Comparison of ENCODE assay signal across 29 mouse cellular contexts in the genomic region with DNA sequence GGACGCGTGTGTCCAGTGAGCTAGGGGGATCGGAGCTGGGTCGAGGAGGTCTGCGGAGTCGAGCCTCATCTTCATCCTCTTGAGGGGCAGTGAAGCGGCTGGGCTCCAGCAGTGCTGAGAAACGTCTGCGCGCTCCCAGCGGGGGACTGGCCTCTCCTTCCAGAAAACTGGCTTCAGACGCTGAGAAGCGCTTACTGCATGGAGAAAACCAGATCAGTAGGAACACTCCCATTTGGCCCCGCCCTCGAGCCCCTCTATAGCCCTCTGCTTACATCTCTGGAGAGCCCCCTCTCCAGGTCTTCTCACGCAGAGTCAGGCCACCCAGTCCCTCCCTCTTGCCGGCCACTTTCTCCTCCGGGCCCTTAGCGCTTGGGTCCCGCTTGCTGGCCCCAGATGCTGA. TPM values are rescaled to one million over a fixed set of nuclear protein-coding genes. Genes with fewer than 3 reads are reported as not detected.
DNase-seq lines count a peak whose midpoint lies in the region; ATAC-seq and TF ChIP-seq lines count a peak whose summit lies in the region.
"Had no signal": no experiment of that assay in that cellular context is flagged by ENCODE, and none has a peak within 500 bp of the region (broad histone marks: within the 10 kb centered on the region; RNA-seq: fewer than 3 reads in every experiment).

No protein-coding gene starts in this region.

- no peaks in the 10 kb centered on the region for H3K9me3 ChIP-seq in embryonic facial prominence, embryonic 12.5 days
- H3K9me3 ChIP-seq in embryonic facial prominence, embryonic 10.5 days = peaks cover 6% of the 10 kb centered on the region; the same call in 1 of the 2 replicates
- H3K9me3 ChIP-seq in limb, embryonic 12.5 days = peaks cover 8% of the 10 kb centered on the region
- no peaks in the 10 kb centered on the region for H3K9me3 ChIP-seq in limb, embryonic 10.5 days (replicated peaks)
- H3K9me3 ChIP-seq in liver, postnatal 0 days (ENCODE audit: low read length) = no peaks in the 10 kb centered on the region
- H3K9me3 ChIP-seq: embryonic facial prominence, embryonic 13.5 days; forebrain, embryonic 13.5 days; G1E; heart, embryonic 15.5 days had no signal

- TF ChIP-seq CTCF in liver, postnatal 0 days (IDR thresholded peaks at IDR 0.05; ENCODE audit: low read depth) = no peak

- 38% methylated on average over 20 of the region's 20 CpGs for WGBS in embryonic facial prominence, embryonic 12.5 days
- 26% methylated on average over 20 of the region's 20 CpGs for WGBS in embryonic facial prominence, embryonic 10.5 days
- WGBS in limb, embryonic 12.5 days = 28% methylated on average over 20 of the region's 20 CpGs
- 26% methylated on average over 20 of the region's 20 CpGs for WGBS in limb, embryonic 10.5 days
- WGBS in liver, postnatal 0 days (ENCODE audit: insufficient replicate concordance) = 49% methylated on average over 20 of the region's 20 CpGs

- no peak overlapping the region for H3K4me2 ChIP-seq in embryonic facial prominence, embryonic 12.5 days (replicated peaks)
- 0 out of 2 replicates have a peak overlapping the region, but pooled peaks have one; percentile 8 for H3K4me2 ChIP-seq in limb, embryonic 12.5 days
- H3K4me2 ChIP-seq in liver, postnatal 0 days (ENCODE audit: low read depth, low read length) = no peak overlapping the region
- H3K4me2 ChIP-seq: embryonic facial prominence, embryonic 13.5 days; forebrain, embryonic 13.5 days; heart, embryonic 12.5 days; heart, embryonic 15.5 days; hindbrain, embryonic 14.5 days had no signal

- H3K27me3 ChIP-seq in embryonic facial prominence, embryonic 12.5 days = peaks cover 55% of the 10 kb centered on the region
- peaks cover 77% of the 10 kb centered on the region for H3K27me3 ChIP-seq in embryonic facial prominence, embryonic 10.5 days (replicated peaks; ENCODE audit: low read depth, poor library complexity, severe bottlenecking)
- H3K27me3 ChIP-seq in limb, embryonic 12.5 days = peaks cover 83% of the 10 kb centered on the region
- H3K27me3 ChIP-seq in limb, embryonic 10.5 days (ENCODE audit: low read depth, poor library complexity, severe bottlenecking) = peaks cover 85% of the 10 kb centered on the region
- H3K27me3 ChIP-seq in liver, postnatal 0 days (ENCODE audit: insufficient read depth, low read length) = peaks cover 8% of the 10 kb centered on the region

- TF ChIP-seq EP300 in liver, postnatal 0 days (IDR thresholded peaks at IDR 0.05; ENCODE audit: low read depth) = no peak

- peaks cover 6% of the 10 kb centered on the region for H3K4me1 ChIP-seq in embryonic facial prominence, embryonic 12.5 days
- peaks cover 16% of the 10 kb centered on the region for H3K4me1 ChIP-seq in embryonic facial prominence, embryonic 10.5 days
- peaks cover 4% of the 10 kb centered on the region for H3K4me1 ChIP-seq in limb, embryonic 12.5 days (replicated peaks)
- peaks cover 8% of the 10 kb centered on the region for H3K4me1 ChIP-seq in limb, embryonic 10.5 days
- peaks cover 8% of the 10 kb centered on the region for H3K4me1 ChIP-seq in liver, postnatal 0 days (ENCODE audit: insufficient read depth)

- no peak overlapping the region for H3K27ac ChIP-seq in embryonic facial prominence, embryonic 12.5 days
- H3K27ac ChIP-seq in embryonic facial prominence, embryonic 10.5 days (replicated peaks) = no peak overlapping the region
- no peak overlapping the region for H3K27ac ChIP-seq in limb, embryonic 12.5 days
- no peak overlapping the region for H3K27ac ChIP-seq in limb, embryonic 10.5 days
- H3K27ac ChIP-seq in liver, postnatal 0 days (ENCODE audit: low read depth) = no peak overlapping the region
- H3K27ac ChIP-seq: embryonic facial prominence, embryonic 13.5 days; forebrain, embryonic 13.5 days; heart, embryonic 15.5 days; hindbrain, embryonic 14.5 days; hindbrain, postnatal 0 days had no signal

- H3K9ac ChIP-seq in embryonic facial prominence, embryonic 12.5 days = no peak overlapping the region
- no peak overlapping the region for H3K9ac ChIP-seq in limb, embryonic 12.5 days (replicated peaks)
- H3K9ac ChIP-seq in liver, postnatal 0 days (replicated peaks) = no peak overlapping the region
- H3K9ac ChIP-seq: embryonic facial prominence, embryonic 13.5 days; forebrain, embryonic 13.5 days; forebrain, postnatal 0 days; heart, embryonic 12.5 days; heart, embryonic 15.5 days; hindbrain, embryonic 14.5 days had no signal

- H3K36me3 ChIP-seq in embryonic facial prominence, embryonic 12.5 days = 0 out of 2 replicates have a peak, but pooled peaks cover 4% of the 10 kb centered on the region
- peaks cover 7% of the 10 kb centered on the region for H3K36me3 ChIP-seq in embryonic facial prominence, embryonic 10.5 days (replicated peaks)
- no peaks in the 10 kb centered on the region for H3K36me3 ChIP-seq in limb, embryonic 12.5 days
- H3K36me3 ChIP-seq in limb, embryonic 10.5 days = no peaks in the 10 kb centered on the region
- no peaks in the 10 kb centered on the region for H3K36me3 ChIP-seq in liver, postnatal 0 days (replicated peaks; ENCODE audit: insufficient read depth, low read length)
- H3K36me3 ChIP-seq: embryonic facial prominence, embryonic 13.5 days; heart, embryonic 12.5 days; heart, embryonic 15.5 days had no signal

- H3K4me3 ChIP-seq in embryonic facial prominence, embryonic 12.5 days = no peak overlapping the region
- no peak overlapping the region; the same call in 1 of the 2 replicates for H3K4me3 ChIP-seq in embryonic facial prominence, embryonic 10.5 days
- H3K4me3 ChIP-seq in limb, embryonic 12.5 days (replicated peaks) = no peak overlapping the region
- H3K4me3 ChIP-seq in limb, embryonic 10.5 days = no peak overlapping the region
- no peak overlapping the region for H3K4me3 ChIP-seq in liver, postnatal 0 days (ENCODE audit: low read depth, low read length)
- H3K4me3 ChIP-seq: embryonic facial prominence, embryonic 13.5 days; erythroblast, embryonic 14.5 days; forebrain, embryonic 13.5 days; heart, embryonic 12.5 days; heart, embryonic 15.5 days had no signal

- DNase-seq in embryonic facial prominence, embryonic 10.5 days (ENCODE audit: low spot score) = no peak
- DNase-seq in limb, embryonic 10.5 days (ENCODE audit: low spot score) = no peak
- DNase-seq in ES-CJ7 (ENCODE audit: low read depth, low spot score) = peak; percentile 73
- peak; percentile 76 for DNase-seq in R1 (ENCODE audit: low read depth, low spot score)
- no peak for DNase-seq in right cerebral cortex, adult 2 months (ENCODE audit: low spot score in 2 of 2)
- DNase-seq in liver, postnatal 0 days = no peak
- DNase-seq: adrenal gland, postnatal 10 days; adrenal gland, postnatal 36 days; cerebellum, adult 18-20 months; cerebellum, adult 9-10 months; cerebellum, postnatal 14 days; forebrain, postnatal 0 days; gastrocnemius, postnatal 10 days; heart, adult 11 months; heart, postnatal 10 days; heart, postnatal 4 days; kidney, adult 18-20 months had no signal

- 0 out of 2 replicates have a peak, but pooled peaks have one; percentile 29 for ATAC-seq in embryonic facial prominence, embryonic 12.5 days (ENCODE audit: insufficient number of reproducible peaks, insufficient read depth, low FRiP score, low TSS enrichment)
- ATAC-seq in limb, embryonic 12.5 days (ENCODE audit: insufficient number of reproducible peaks, insufficient read depth, low FRiP score, low TSS enrichment, low read depth) = no peak
- no peak for ATAC-seq in liver, postnatal 0 days
- ATAC-seq: forebrain, embryonic 13.5 days; forebrain, postnatal 0 days; hindbrain, postnatal 0 days; inflammation-experienced regulatory T-cells, adult 6 months; intestine, embryonic 16.5 days had no signal

RNA-seq across cellular contexts. Expression of a gene that starts 9.4 kb away (rescaled TPM):
- polyA plus RNA-seq in embryonic facial prominence, embryonic 12.5 days (2016; fragmentation: Nextera tagmentation; extraction: Ambion mirVana) = 14.8 and 15.4 TPM in 2 replicates
- polyA plus RNA-seq in embryonic facial prominence, embryonic 10.5 days (2016; fragmentation: Nextera tagmentation; extraction: Ambion mirVana) = 6.1 and 10.1 TPM in 2 replicates
- polyA plus RNA-seq in limb, embryonic 12.5 days (2016; fragmentation: Nextera tagmentation; extraction: Ambion mirVana) = 12.8 and 14.0 TPM in 2 replicates
- polyA plus RNA-seq in limb, embryonic 10.5 days (2016; fragmentation: Nextera tagmentation; extraction: Ambion mirVana) = 6.4 and 8.2 TPM in 2 replicates
- polyA plus RNA-seq in liver, postnatal 0 days (2015; fragmentation: Nextera tagmentation; extraction: Ambion mirVana) = 15.4 and 16.0 TPM in 2 replicates

RNA-seq across cellular contexts. Expression of a gene that starts 16.1 kb away (rescaled TPM):
- polyA plus RNA-seq in embryonic facial prominence, embryonic 12.5 days (2016; fragmentation: Nextera tagmentation; extraction: Ambion mirVana) = 4.7 and 5.4 TPM in 2 replicates
- 14.5 and 15.6 TPM in 2 replicates for polyA plus RNA-seq in embryonic facial prominence, embryonic 10.5 days (2016; fragmentation: Nextera tagmentation; extraction: Ambion mirVana)
- polyA plus RNA-seq in limb, embryonic 12.5 days (2016; fragmentation: Nextera tagmentation; extraction: Ambion mirVana) = 4.3 and 5.1 TPM in 2 replicates
- 14.0 and 18.7 TPM in 2 replicates for polyA plus RNA-seq in limb, embryonic 10.5 days (2016; fragmentation: Nextera tagmentation; extraction: Ambion mirVana)
- polyA plus RNA-seq in liver, postnatal 0 days (2015; fragmentation: Nextera tagmentation; extraction: Ambion mirVana) = 133 and 149 TPM in 2 replicates
- polyA plus RNA-seq: inflammation-experienced regulatory T-cells, adult 6 months had no signal

RNA-seq across cellular contexts. Expression of a gene that starts 19.4 kb away (rescaled TPM):
- 5.3 and 5.7 TPM in 2 replicates for polyA plus RNA-seq in embryonic facial prominence, embryonic 12.5 days (2016; fragmentation: Nextera tagmentation; extraction: Ambion mirVana)
- 2.3 and 3.4 TPM in 2 replicates for polyA plus RNA-seq in embryonic facial prominence, embryonic 10.5 days (2016; fragmentation: Nextera tagmentation; extraction: Ambion mirVana)
- polyA plus RNA-seq in limb, embryonic 12.5 days (2016; fragmentation: Nextera tagmentation; extraction: Ambion mirVana) = 0.33 and 0.60 TPM in 2 replicates
- polyA plus RNA-seq in limb, embryonic 10.5 days (2016; fragmentation: Nextera tagmentation; extraction: Ambion mirVana) = 0.09 and 0.16 TPM in 2 replicates
- polyA plus RNA-seq in liver, postnatal 0 days (2015; fragmentation: Nextera tagmentation; extraction: Ambion mirVana) = 0.07 TPM in 1 of 2 replicates, not detected in the other

RNA-seq across cellular contexts. Expression of a gene that starts 24.1 kb away (rescaled TPM):
- polyA plus RNA-seq in embryonic facial prominence, embryonic 12.5 days (2016; fragmentation: Nextera tagmentation; extraction: Ambion mirVana) = 44.3 and 45.2 TPM in 2 replicates
- 49.6 and 51.8 TPM in 2 replicates for polyA plus RNA-seq in embryonic facial prominence, embryonic 10.5 days (2016; fragmentation: Nextera tagmentation; extraction: Ambion mirVana)
- polyA plus RNA-seq in limb, embryonic 12.5 days (2016; fragmentation: Nextera tagmentation; extraction: Ambion mirVana) = 42.8 and 44.9 TPM in 2 replicates
- polyA plus RNA-seq in limb, embryonic 10.5 days (2016; fragmentation: Nextera tagmentation; extraction: Ambion mirVana) = 44.5 and 54.2 TPM in 2 replicates
- polyA plus RNA-seq in liver, postnatal 0 days (2015; fragmentation: Nextera tagmentation; extraction: Ambion mirVana) = 139 and 141 TPM in 2 replicates

RNA-seq across cellular contexts. Expression of a gene that starts 29.0 kb away (rescaled TPM):
- 0.50 and 0.52 TPM in 2 replicates for polyA plus RNA-seq in embryonic facial prominence, embryonic 12.5 days (2016; fragmentation: Nextera tagmentation; extraction: Ambion mirVana)
- 0.36 and 0.91 TPM in 2 replicates for polyA plus RNA-seq in embryonic facial prominence, embryonic 10.5 days (2016; fragmentation: Nextera tagmentation; extraction: Ambion mirVana)
- 0.34 and 0.58 TPM in 2 replicates for polyA plus RNA-seq in limb, embryonic 12.5 days (2016; fragmentation: Nextera tagmentation; extraction: Ambion mirVana)
- 0.44 and 0.58 TPM in 2 replicates for polyA plus RNA-seq in limb, embryonic 10.5 days (2016; fragmentation: Nextera tagmentation; extraction: Ambion mirVana)
- polyA plus RNA-seq in liver, postnatal 0 days (2015; fragmentation: Nextera tagmentation; extraction: Ambion mirVana) = 0.09 TPM in 1 of 2 replicates, not detected in the other
- polyA plus RNA-seq: erythroblast, embryonic 14.5 days; G1E had no signal

Comparison
In these comparisons a context has a peak if more than half of its experiments do, and no peak if none do; other contexts are left out.
1. DNase-seq: peak in ES-CJ7 (single experiment) and R1 (single experiment); none in embryonic facial prominence, embryonic 10.5 days (single experiment), limb, embryonic 10.5 days (single experiment), right cerebral cortex, adult 2 months (0 of 2) and liver, postnatal 0 days (single experiment).